In genomic region chr5:124552094-124552472, GRCm38 (mm10) we compare ENCODE assay signal across 8 mouse cellular contexts. TPM values are rescaled to one million over a fixed set of nuclear protein-coding genes. Genes with fewer than 3 reads are reported as not detected.
A peak's percentile ranks its signal among the peaks of the same experiment; 100 is the strongest.
DNase-seq lines count a peak whose midpoint lies in the region; ATAC-seq and TF ChIP-seq lines count a peak whose summit lies in the region.

No protein-coding gene starts in this region.

- peak overlapping the region; percentile 70 for H3K9ac ChIP-seq in lung, embryonic 14.5 days
- H3K9ac ChIP-seq in embryonic facial prominence, embryonic 11.5 days (replicated peaks; ENCODE audit: low read length), result peak overlapping the region; percentile 73
- H3K9ac ChIP-seq in intestine, embryonic 16.5 days (ENCODE audit: low read depth, low read length), result peak overlapping the region; percentile 84
- H3K9ac ChIP-seq in neural tube, embryonic 15.5 days (replicated peaks), result peak overlapping the region; percentile 95

- no peaks in the 10 kb centered on the region for H3K27me3 ChIP-seq in lung, embryonic 14.5 days (ENCODE audit: insufficient read depth, low read length)
- H3K27me3 ChIP-seq in embryonic facial prominence, embryonic 11.5 days (ENCODE audit: control insufficient read depth, insufficient read depth, low read length), result no peaks in the 10 kb centered on the region
- no peaks in the 10 kb centered on the region for H3K27me3 ChIP-seq in intestine, embryonic 16.5 days (replicated peaks; ENCODE audit: control insufficient read depth, insufficient read depth, low read length)
- no peaks in the 10 kb centered on the region for H3K27me3 ChIP-seq in neural tube, embryonic 15.5 days (replicated peaks)

- DNase-seq in lung, embryonic 14.5 days, result peak; percentile 45
- DNase-seq in lung, postnatal 36 days, result no peak
- DNase-seq in embryonic facial prominence, embryonic 11.5 days (ENCODE audit: low spot score), result peak; percentile 26
- no peak for DNase-seq in retina, postnatal 1 day
- DNase-seq in adrenal gland, adult 2 months, result no peak
- DNase-seq in adrenal gland, postnatal 4 days (ENCODE audit: low spot score in 2 of 2), result no peak

- H3K4me3 ChIP-seq in lung, embryonic 14.5 days (ENCODE audit: low read depth, low read length), result peak overlapping the region; percentile 88
- peak overlapping the region; percentile 78 for H3K4me3 ChIP-seq in embryonic facial prominence, embryonic 11.5 days (ENCODE audit: low read depth, low read length)
- peak overlapping the region; percentile 92 for H3K4me3 ChIP-seq in intestine, embryonic 16.5 days (ENCODE audit: low read length)
- H3K4me3 ChIP-seq in neural tube, embryonic 15.5 days (replicated peaks), result peak overlapping the region; percentile 100

- no peaks in the 10 kb centered on the region for H3K9me3 ChIP-seq in lung, embryonic 14.5 days (ENCODE audit: low read depth, low read length)
- no peaks in the 10 kb centered on the region for H3K9me3 ChIP-seq in embryonic facial prominence, embryonic 11.5 days (replicated peaks; ENCODE audit: control insufficient read depth, low read length)
- H3K9me3 ChIP-seq in intestine, embryonic 16.5 days (ENCODE audit: control insufficient read depth, low read length), result no peaks in the 10 kb centered on the region
- H3K9me3 ChIP-seq in neural tube, embryonic 15.5 days (replicated peaks), result no peaks in the 10 kb centered on the region

- H3K36me3 ChIP-seq in lung, embryonic 14.5 days (ENCODE audit: insufficient read depth), result peaks cover 51% of the 10 kb centered on the region
- H3K36me3 ChIP-seq in embryonic facial prominence, embryonic 11.5 days (replicated peaks; ENCODE audit: control insufficient read depth, insufficient read depth, low read depth, low read length), result peaks cover 4% of the 10 kb centered on the region; the same call in 1 of the 2 replicates
- peaks cover 9% of the 10 kb centered on the region for H3K36me3 ChIP-seq in intestine, embryonic 16.5 days (ENCODE audit: control insufficient read depth, insufficient read depth, low read length)
- H3K36me3 ChIP-seq in neural tube, embryonic 15.5 days, result peaks cover 47% of the 10 kb centered on the region

- peak overlapping the region; percentile 75 for H3K27ac ChIP-seq in lung, embryonic 14.5 days (ENCODE audit: low read depth)
- H3K27ac ChIP-seq in embryonic facial prominence, embryonic 11.5 days (replicated peaks; ENCODE audit: low read depth, low read length), result peak overlapping the region; percentile 53
- peak overlapping the region; percentile 82 for H3K27ac ChIP-seq in intestine, embryonic 16.5 days (ENCODE audit: low read length)
- peak overlapping the region; percentile 91 for H3K27ac ChIP-seq in neural tube, embryonic 15.5 days (replicated peaks)

- 7% methylated on average over 9 of the region's 9 CpGs for WGBS in lung, embryonic 14.5 days
- 11% methylated on average over 9 of the region's 9 CpGs for WGBS in embryonic facial prominence, embryonic 11.5 days
- WGBS in intestine, embryonic 16.5 days, result 7% methylated on average over 9 of the region's 9 CpGs
- WGBS in neural tube, embryonic 15.5 days, result 12% methylated on average over 9 of the region's 9 CpGs

- H3K4me1 ChIP-seq in lung, embryonic 14.5 days (ENCODE audit: insufficient read depth), result no peaks in the 10 kb centered on the region; the same call in 1 of the 2 replicates
- no peaks in the 10 kb centered on the region for H3K4me1 ChIP-seq in embryonic facial prominence, embryonic 11.5 days (ENCODE audit: control insufficient read depth, insufficient read depth, low read length)
- H3K4me1 ChIP-seq in intestine, embryonic 16.5 days (ENCODE audit: control insufficient read depth, insufficient read depth, low read length), result peaks cover 8% of the 10 kb centered on the region; the same call in 1 of the 2 replicates
- peaks cover 20% of the 10 kb centered on the region for H3K4me1 ChIP-seq in neural tube, embryonic 15.5 days

- TF ChIP-seq CTCF in lung, embryonic 14.5 days (IDR thresholded peaks at IDR 0.05; ENCODE audit: low read depth), result no peak

- peak overlapping the region; percentile 70 for H3K4me2 ChIP-seq in lung, embryonic 14.5 days
- peak overlapping the region; percentile 69 for H3K4me2 ChIP-seq in embryonic facial prominence, embryonic 11.5 days (ENCODE audit: low read depth, low read length)
- peak overlapping the region; percentile 68 for H3K4me2 ChIP-seq in intestine, embryonic 16.5 days (ENCODE audit: low read depth, low read length)
- H3K4me2 ChIP-seq in neural tube, embryonic 15.5 days, result peak overlapping the region; percentile 74

- ATAC-seq in lung, embryonic 14.5 days (ENCODE audit: insufficient read depth), result no peak
- ATAC-seq in embryonic facial prominence, embryonic 11.5 days (replicated peaks; ENCODE audit: insufficient number of reproducible peaks, low FRiP score, low TSS enrichment, low read depth), result no peak
- ATAC-seq in intestine, embryonic 16.5 days, result no peak
- 0 out of 2 replicates have a peak, but pooled peaks have one; percentile 4 for ATAC-seq in neural tube, embryonic 15.5 days (ENCODE audit: low FRiP score)

RNA-seq across cellular contexts. Expression of gene Ddx55, which starts 0.6 kb away (rescaled TPM):
- polyA plus RNA-seq in lung, embryonic 14.5 days (2014; fragmentation: Nextera tagmentation; extraction: Ambion mirVana), result 12.7 and 14.1 TPM in 2 replicates
- 12.1 and 12.6 TPM in 2 replicates for polyA plus RNA-seq in embryonic facial prominence, embryonic 11.5 days (2014; fragmentation: Nextera tagmentation; extraction: Ambion mirVana)
- 12.5 and 14.5 TPM in 2 replicates for polyA plus RNA-seq in intestine, embryonic 16.5 days (2015; fragmentation: Nextera tagmentation; extraction: Ambion mirVana)
- 24.9 and 28.1 TPM in 2 replicates for polyA plus RNA-seq in neural tube, embryonic 15.5 days (2015; fragmentation: Nextera tagmentation; extraction: Ambion mirVana)
- 10 to 100 TPM; 12.4 to 13.4 TPM for total RNA-seq in adrenal gland, adult 2 months (2021)
- polyA plus RNA-seq in adrenal gland, adult 2 months (2012; rRNA removed), result 12.7 and 15.5 TPM in 2 replicates
- 10 to 100 TPM; 16.1 to 16.8 TPM for total RNA-seq in adrenal gland, postnatal 4 days (2021)

RNA-seq across cellular contexts. Expression of gene Tmed2, which starts 11.6 kb away (rescaled TPM):
- polyA plus RNA-seq in lung, embryonic 14.5 days (2014; fragmentation: Nextera tagmentation; extraction: Ambion mirVana), result 588 and 646 TPM in 2 replicates
- polyA plus RNA-seq in embryonic facial prominence, embryonic 11.5 days (2014; fragmentation: Nextera tagmentation; extraction: Ambion mirVana), result 533 and 564 TPM in 2 replicates
- 635 and 649 TPM in 2 replicates for polyA plus RNA-seq in intestine, embryonic 16.5 days (2015; fragmentation: Nextera tagmentation; extraction: Ambion mirVana)
- polyA plus RNA-seq in neural tube, embryonic 15.5 days (2015; fragmentation: Nextera tagmentation; extraction: Ambion mirVana), result 336 and 384 TPM in 2 replicates
- 100 to 1,000 TPM; 236 to 301 TPM for total RNA-seq in adrenal gland, adult 2 months (2021)
- 138 and 163 TPM in 2 replicates for polyA plus RNA-seq in adrenal gland, adult 2 months (2012; rRNA removed)
- total RNA-seq in adrenal gland, postnatal 4 days (2021), result 100 to 1,000 TPM; 199 to 213 TPM

RNA-seq across cellular contexts. Expression of gene Rilpl1, which starts 20.9 kb away (rescaled TPM):
- polyA plus RNA-seq in lung, embryonic 14.5 days (2014; fragmentation: Nextera tagmentation; extraction: Ambion mirVana), result 20.3 and 21.1 TPM in 2 replicates
- polyA plus RNA-seq in embryonic facial prominence, embryonic 11.5 days (2014; fragmentation: Nextera tagmentation; extraction: Ambion mirVana), result 26.2 and 29.7 TPM in 2 replicates
- 8.6 and 8.8 TPM in 2 replicates for polyA plus RNA-seq in intestine, embryonic 16.5 days (2015; fragmentation: Nextera tagmentation; extraction: Ambion mirVana)
- polyA plus RNA-seq in neural tube, embryonic 15.5 days (2015; fragmentation: Nextera tagmentation; extraction: Ambion mirVana), result 14.3 and 14.6 TPM in 2 replicates
- 10 to 100 TPM; 14.0 to 25.8 TPM for total RNA-seq in adrenal gland, adult 2 months (2021)
- 10.2 and 12.3 TPM in 2 replicates for polyA plus RNA-seq in adrenal gland, adult 2 months (2012; rRNA removed)
- total RNA-seq in adrenal gland, postnatal 4 days (2021), result 10 to 100 TPM; 23.0 TPM

RNA-seq across cellular contexts. Expression of gene Eif2b1, which starts 26.8 kb away (rescaled TPM):
- 78.0 and 81.6 TPM in 2 replicates for polyA plus RNA-seq in lung, embryonic 14.5 days (2014; fragmentation: Nextera tagmentation; extraction: Ambion mirVana)
- 92.2 and 95.1 TPM in 2 replicates for polyA plus RNA-seq in embryonic facial prominence, embryonic 11.5 days (2014; fragmentation: Nextera tagmentation; extraction: Ambion mirVana)
- 85.5 and 86.6 TPM in 2 replicates for polyA plus RNA-seq in intestine, embryonic 16.5 days (2015; fragmentation: Nextera tagmentation; extraction: Ambion mirVana)
- polyA plus RNA-seq in neural tube, embryonic 15.5 days (2015; fragmentation: Nextera tagmentation; extraction: Ambion mirVana), result 58.1 and 65.3 TPM in 2 replicates
- 10 to 100 TPM; 37.7 to 41.3 TPM for total RNA-seq in adrenal gland, adult 2 months (2021)
- polyA plus RNA-seq in adrenal gland, adult 2 months (2012; rRNA removed), result 11.3 and 12.7 TPM in 2 replicates
- 10 to 100 TPM; 54.2 to 58.5 TPM for total RNA-seq in adrenal gland, postnatal 4 days (2021)

RNA-seq across cellular contexts. Expression of gene Gtf2h3, which starts 26.9 kb away (rescaled TPM):
- 71.0 and 74.4 TPM in 2 replicates for polyA plus RNA-seq in lung, embryonic 14.5 days (2014; fragmentation: Nextera tagmentation; extraction: Ambion mirVana)
- polyA plus RNA-seq in embryonic facial prominence, embryonic 11.5 days (2014; fragmentation: Nextera tagmentation; extraction: Ambion mirVana), result 81.5 and 90.1 TPM in 2 replicates
- 51.2 and 52.2 TPM in 2 replicates for polyA plus RNA-seq in intestine, embryonic 16.5 days (2015; fragmentation: Nextera tagmentation; extraction: Ambion mirVana)
- 39.5 and 46.0 TPM in 2 replicates for polyA plus RNA-seq in neural tube, embryonic 15.5 days (2015; fragmentation: Nextera tagmentation; extraction: Ambion mirVana)
- 10 to 100 TPM; 32.9 to 41.3 TPM for total RNA-seq in adrenal gland, adult 2 months (2021)
- 19.3 and 26.6 TPM in 2 replicates for polyA plus RNA-seq in adrenal gland, adult 2 months (2012; rRNA removed)
- total RNA-seq in adrenal gland, postnatal 4 days (2021), result 10 to 100 TPM; 43.2 to 45.5 TPM

Comparison
In these comparisons a context has a peak if more than half of its experiments do, and no peak if none do; other contexts are left out.
1. DNase-seq: peak in lung, embryonic 14.5 days (single experiment) and embryonic facial prominence, embryonic 11.5 days (single experiment); none in lung, postnatal 36 days (single experiment), retina, postnatal 1 day (single experiment), adrenal gland, adult 2 months (single experiment) and adrenal gland, postnatal 4 days (0 of 2).
2. Peak in every context shown above with its lines, with median percentiles within 50 percentile points of each other: H3K27ac ChIP-seq, H3K4me2 ChIP-seq, H3K4me3 ChIP-seq and H3K9ac ChIP-seq.